In genomic region chr10:96496700-96497099, GRCm38 (mm10) we compare ENCODE assay signal across 23 mouse cellular contexts.
"Had no signal": no experiment of that assay in that cellular context is flagged by ENCODE, and none has a peak within 500 bp of the region (broad histone marks: within the 10 kb centered on the region; RNA-seq: fewer than 3 reads in every experiment).

No protein-coding gene starts in this region.

- H3K4me2 ChIP-seq: intestine, embryonic 15.5 days; limb, embryonic 13.5 days; liver, embryonic 12.5 days; liver, embryonic 15.5 days; lung, embryonic 14.5 days; midbrain, embryonic 13.5 days had no signal

- H3K36me3 ChIP-seq: intestine, embryonic 15.5 days; limb, embryonic 10.5 days; limb, embryonic 13.5 days; liver, embryonic 12.5 days; liver, embryonic 15.5 days; midbrain, embryonic 10.5 days; midbrain, embryonic 13.5 days had no signal

- H3K4me3 ChIP-seq: intestine, embryonic 15.5 days; limb, embryonic 10.5 days; limb, embryonic 13.5 days; liver, embryonic 12.5 days; liver, embryonic 15.5 days; megakaryocyte, embryonic 14.5 days; midbrain, embryonic 10.5 days; midbrain, embryonic 13.5 days had no signal

- DNase-seq: kidney, adult 11 months; kidney, adult 9 months; kidney, postnatal 14 days; kidney, postnatal 4 days; liver; lung, embryonic 14.5 days; lung, postnatal 10 days; lung, postnatal 4 days; right cerebral cortex, adult 18-20 months; right cerebral cortex, postnatal 14 days; right cerebral cortex, postnatal 4 days; thymus, adult 2 months; thymus, postnatal 25 days had no signal

- ATAC-seq: intestine, embryonic 15.5 days; liver, embryonic 12.5 days; midbrain, embryonic 13.5 days; midbrain, embryonic 16.5 days had no signal

- H3K27ac ChIP-seq: intestine, embryonic 15.5 days; limb, embryonic 10.5 days; limb, embryonic 13.5 days; liver, embryonic 12.5 days; liver, embryonic 15.5 days; midbrain, embryonic 10.5 days; midbrain, embryonic 13.5 days; stomach, postnatal 0 days had no signal

- H3K4me1 ChIP-seq: intestine, embryonic 15.5 days; limb, embryonic 10.5 days; limb, embryonic 13.5 days; liver, embryonic 12.5 days; liver, embryonic 15.5 days; megakaryocyte, embryonic 14.5 days; midbrain, embryonic 13.5 days had no signal

- H3K9ac ChIP-seq: intestine, embryonic 15.5 days; limb, embryonic 13.5 days; liver, embryonic 12.5 days; liver, embryonic 15.5 days; lung, embryonic 14.5 days; midbrain, embryonic 13.5 days had no signal

- H3K27me3 ChIP-seq: intestine, embryonic 15.5 days; limb, embryonic 13.5 days; liver, embryonic 12.5 days; liver, embryonic 15.5 days; megakaryocyte, embryonic 14.5 days; midbrain, embryonic 13.5 days had no signal

- H3K9me3 ChIP-seq: intestine, embryonic 15.5 days; limb, embryonic 10.5 days; limb, embryonic 13.5 days; liver, embryonic 12.5 days; liver, embryonic 15.5 days; megakaryocyte, embryonic 14.5 days; midbrain, embryonic 10.5 days; midbrain, embryonic 13.5 days had no signal
